Mouse (Mus musculus) CD4-positive, CD25-positive, alpha-beta regulatory T cell, adult 2 months (primary cell): ENCODE results near the gene Trim30d.
A peak's percentile ranks its signal among the peaks of the same experiment; 100 is the strongest.
"Not testable (repeated sequence)": the region's sequence is repeated elsewhere in the genome, so short reads cannot be mapped to it uniquely, and the experiment has no call there.

Experiments
- DNase-seq: peaks from one replicate; pipeline ENCODE4 v3.0.0-alpha.2; 2012; ENCODE audit warnings: low read depth, low spot score

The Trim30d gene

DNA sequence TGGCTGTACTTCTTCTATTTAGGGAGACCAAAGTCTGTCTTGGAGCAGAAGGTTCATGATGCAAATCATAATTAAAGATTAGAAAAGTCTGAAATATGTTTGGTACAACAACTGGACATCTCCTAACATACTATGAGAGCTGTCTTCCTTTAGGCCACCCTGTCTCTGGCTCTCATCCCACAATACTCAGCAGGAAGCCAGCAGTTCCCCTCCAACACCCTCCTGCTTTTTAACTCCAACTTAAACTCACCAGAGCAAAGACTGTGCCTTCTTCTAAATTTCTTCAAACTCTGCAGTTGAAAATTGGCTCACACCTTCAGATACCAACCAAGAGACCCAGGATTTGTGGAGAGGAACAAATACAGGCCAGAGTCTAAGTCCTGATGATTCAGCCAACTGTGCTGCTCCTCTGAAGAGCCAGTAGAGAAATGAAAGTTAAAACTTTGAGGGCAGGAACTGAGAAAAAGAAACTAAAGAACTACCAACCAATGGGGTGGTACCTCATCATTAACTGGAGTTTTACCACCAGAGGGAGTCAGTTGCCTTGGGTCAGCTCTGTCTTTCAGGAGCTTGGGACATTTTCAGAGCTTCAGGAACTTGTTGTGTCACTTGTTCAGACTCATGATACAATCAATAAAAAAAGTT, at the start of gene Trim30d:
Trim30d (minus strand) TSS at position 429 of the 645 bp plus-strand sequence.
- peak; percentile 63 for DNase-seq

DNA sequence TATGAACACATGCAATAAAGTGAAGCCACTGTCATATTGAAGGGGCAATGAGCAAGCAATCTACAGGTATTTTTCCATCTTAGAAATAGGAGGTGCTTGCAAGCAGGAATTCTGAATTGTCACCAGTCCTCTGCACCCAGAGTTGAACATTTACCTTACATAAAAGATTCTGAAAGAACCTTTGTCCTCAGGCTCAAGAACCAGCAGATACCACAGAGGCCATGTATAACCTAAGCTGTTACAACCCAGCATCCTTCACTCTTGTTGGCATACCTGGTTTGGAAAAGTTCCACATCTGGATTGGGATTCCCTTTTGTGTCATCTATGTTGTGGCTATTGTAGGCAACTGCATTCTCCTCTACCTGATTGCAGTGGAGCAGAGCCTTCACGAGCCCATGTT, 45.1 kb upstream of the Trim30d start:
- DNase-seq, result no peak

DNA sequence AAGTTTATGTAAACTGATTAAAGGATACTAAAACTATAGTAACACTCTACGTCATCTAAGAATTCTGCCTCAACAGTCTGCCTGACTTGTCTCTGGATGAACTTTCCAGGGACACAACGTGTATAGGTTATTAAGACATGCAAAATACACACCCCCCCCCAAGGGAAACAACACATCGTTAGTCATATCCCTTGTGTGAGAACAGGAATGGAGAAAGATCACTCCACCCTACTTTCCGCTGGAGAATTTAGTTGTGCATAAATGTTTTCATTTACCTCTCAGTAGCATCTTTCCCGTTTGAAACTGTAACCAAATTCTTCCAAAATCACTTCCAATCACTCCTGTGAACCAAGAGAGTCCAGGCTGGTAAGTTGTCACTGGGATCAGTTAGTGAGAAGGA, 42.2 kb upstream of the Trim30d start, which contains the start of gene Olfr651:
Olfr651 (plus strand) TSS at position 301 of the 400 bp plus-strand sequence.
- no peak for DNase-seq

GRCm38 (mm10) chr7:104501589-104502371, 5.9 kb downstream of the Trim30d start:
- DNase-seq, result peak; percentile 37

- DNase-seq, result not testable (repeated sequence)
Measured at GRCm38 (mm10) chr7:104501186-104501585, 6.5 kb downstream of the Trim30d start.

DNA sequence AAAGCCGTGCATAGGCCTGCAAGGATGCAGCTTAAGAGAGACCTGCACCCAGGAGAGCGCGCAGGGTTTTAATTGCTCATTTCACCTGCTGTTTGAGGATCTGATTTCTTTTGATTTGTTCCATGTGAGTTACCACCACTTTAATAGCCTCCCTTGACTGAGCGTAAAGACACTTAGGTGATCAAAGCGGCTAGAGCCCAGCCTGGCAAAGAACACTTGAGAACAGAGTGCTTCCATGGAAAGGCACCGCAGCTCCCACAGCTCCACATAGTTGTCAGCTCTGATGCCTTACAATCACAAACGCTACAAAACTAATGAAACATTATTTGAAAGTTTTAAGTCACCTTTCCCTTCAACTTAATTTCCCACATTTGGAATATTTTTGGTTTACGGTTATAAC, 8.2 kb downstream of the Trim30d start:
- DNase-seq, result not testable (repeated sequence)

DNA sequence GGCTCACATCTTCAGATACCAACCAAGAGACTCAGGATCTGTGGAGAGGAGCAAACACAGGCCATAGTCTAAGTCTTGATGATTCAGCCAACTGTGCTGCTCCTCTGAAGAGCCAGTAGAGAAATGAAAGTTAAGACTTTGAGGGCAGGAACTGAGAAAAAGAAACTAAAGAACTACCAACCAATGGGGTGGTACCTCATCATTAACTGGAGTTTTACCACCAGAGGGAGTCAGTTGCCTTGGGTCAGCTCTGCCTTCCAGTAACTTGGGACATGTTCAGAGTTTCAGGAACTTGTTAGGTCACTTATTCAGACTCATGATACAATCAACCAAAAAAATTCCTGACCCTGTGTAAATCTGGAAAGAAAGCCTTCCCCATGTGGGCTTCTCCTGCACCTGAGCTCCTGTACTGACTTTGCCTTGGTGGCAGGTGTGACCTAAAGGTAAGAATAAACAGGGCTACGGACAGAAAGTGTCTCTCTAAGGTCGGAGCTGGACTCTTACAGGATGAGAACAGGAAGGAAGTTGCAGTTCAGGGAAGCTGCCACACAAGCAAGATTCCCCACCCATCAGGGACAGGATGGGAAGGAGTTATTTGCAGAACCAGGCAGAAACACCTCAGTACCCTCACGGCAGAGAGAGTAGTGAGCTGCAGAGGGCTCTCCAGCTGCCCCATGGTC, 42.4 kb downstream of the Trim30d start, which contains the start of gene Trim30a:
Trim30a (minus strand) TSS at position 129 of the 680 bp plus-strand sequence.
- peak; percentile 69 for DNase-seq

DNA sequence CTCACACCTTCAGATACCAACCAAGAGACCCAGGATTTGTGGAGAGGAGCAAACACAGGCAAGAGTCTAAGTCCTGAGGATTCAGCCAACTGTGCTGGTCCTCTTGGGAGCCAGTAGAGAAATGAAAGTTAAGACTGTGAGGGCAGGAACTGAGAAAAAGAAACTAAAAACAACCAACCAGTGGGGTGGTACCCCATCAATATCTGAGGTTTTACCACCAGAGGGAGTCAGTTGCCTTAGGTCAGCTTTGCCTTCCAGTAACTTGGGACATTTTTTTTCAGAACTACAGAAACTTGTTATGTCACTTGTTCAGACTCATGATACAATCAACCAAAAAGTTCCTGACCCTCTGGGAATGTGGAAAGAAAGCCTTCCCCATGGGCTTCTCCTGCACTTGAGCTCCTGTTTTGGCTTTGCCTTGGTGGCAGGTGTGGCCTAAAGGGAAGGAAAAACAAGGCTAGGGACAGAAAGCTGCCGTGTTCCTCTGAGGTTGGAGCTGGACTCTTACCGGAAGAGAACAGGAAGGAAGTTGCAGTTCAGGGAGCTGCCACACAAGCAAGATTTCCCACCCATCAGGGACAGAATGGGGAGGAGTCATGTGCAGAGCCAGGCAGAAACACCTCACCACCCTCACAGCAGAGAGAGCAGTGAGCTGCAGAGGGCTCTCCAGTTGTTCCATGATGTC, 61.5 kb downstream of the Trim30d start:
- DNase-seq, result peak; percentile 88
